Mouse (Mus musculus) left cerebral cortex, postnatal 14 days (tissue): ENCODE data around the gene Usp39. TPM values are rescaled to one million over a fixed set of nuclear protein-coding genes. Genes with fewer than 3 reads are reported as not detected.

Experiments used
- DNase-seq, 2 experiments: peaks; one replicate each; pipeline ENCODE4 v3.0.0; 2021 to 2022; ENCODE audit warnings: low spot score in 2 of 2, mixed read lengths in 1 of 2
- intact Hi-C: fragments of 180-260 bp; cut with DNase I; formaldehyde crosslinking; loops from one replicate; pipeline ENCODE4 v1.15.1; 2025
- total RNA-seq, 2 experiments: library from RNA; stranded (reverse); gene quantifications; 2 replicates each; pipeline ENCODE4 v1.2.3; 2021

Usp39 gene
- total RNA-seq, 2 experiments from 2014 or later = 34.3 to 34.9 TPM

DNA sequence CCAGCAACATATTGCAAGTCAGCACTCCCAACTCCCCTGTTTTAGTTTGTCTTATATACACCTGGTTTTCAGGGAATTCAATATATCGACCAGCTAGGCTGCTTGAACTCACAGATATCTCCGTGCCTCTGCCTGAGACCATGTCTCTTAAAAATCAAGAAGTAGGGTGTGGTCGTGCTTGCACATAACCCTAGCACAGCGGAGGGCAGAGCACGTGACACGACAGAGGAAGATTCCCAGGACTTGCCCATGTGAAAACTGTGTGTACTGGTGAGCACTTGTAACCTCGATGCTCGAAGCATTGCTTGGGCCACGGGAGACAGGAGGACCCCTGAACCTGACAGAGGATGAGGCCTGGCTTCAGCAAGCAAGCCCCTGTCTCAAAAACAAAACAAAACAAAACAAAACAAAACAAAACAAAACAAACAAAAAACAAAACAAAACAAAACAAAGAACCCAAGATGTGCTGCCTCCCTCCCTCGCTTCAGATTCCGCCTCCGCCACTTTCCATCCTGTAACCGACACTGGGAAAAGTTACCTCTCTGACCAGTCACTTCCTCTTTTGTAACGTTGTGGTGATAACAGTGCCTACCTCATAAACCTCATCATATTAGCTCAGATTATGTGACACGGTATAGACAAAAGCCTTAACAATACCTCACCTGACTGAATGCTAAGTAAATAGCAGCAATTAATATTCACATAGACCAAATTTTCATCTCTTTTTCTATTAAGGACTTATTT is 30.0 kb upstream of the Usp39 start:
- DNase-seq = no peak
- intact Hi-C loops = no loop called here

DNA sequence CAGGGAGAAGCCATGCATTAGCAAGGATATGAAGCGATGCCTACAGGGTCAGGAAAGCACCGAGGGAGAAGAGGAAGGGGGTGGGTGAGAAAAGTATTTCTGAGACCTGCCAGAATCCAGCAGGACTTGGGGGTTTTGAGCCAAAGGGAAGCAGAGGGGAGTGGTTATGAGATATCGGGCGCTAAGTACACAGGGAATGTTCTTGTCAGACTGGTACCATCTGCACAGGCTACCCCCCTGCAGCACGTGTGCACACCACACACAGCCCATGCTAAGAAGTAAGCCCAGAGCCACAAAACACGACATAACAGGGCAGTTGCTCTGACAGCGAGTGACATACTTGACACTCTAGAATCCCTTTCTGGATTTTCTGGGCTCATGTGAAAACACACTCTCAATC is 29.2 kb upstream of the Usp39 start:
- DNase-seq = no peak
- intact Hi-C loops = no loop called here

DNA sequence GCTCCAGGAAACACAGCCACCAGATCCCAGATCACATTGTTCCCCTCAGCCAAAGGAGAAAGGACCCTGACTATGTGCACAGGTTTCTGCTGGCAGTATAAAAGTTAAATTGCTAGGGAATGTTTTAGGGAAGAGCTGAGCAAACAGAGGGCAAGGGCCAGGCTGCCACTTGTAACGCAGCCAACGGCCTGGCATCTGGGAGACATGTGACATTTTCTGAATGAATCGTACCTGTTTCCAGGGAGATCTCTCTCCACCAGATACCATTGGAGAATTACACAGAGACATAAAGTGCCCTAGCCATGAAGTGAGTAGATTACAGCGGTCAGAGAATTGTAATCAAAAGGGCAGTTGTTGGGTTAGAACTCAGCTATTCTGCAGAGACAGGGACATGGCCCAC is 28.2 kb upstream of the Usp39 start:
- intact Hi-C loops = no loop called here
- no peak for DNase-seq

DNA sequence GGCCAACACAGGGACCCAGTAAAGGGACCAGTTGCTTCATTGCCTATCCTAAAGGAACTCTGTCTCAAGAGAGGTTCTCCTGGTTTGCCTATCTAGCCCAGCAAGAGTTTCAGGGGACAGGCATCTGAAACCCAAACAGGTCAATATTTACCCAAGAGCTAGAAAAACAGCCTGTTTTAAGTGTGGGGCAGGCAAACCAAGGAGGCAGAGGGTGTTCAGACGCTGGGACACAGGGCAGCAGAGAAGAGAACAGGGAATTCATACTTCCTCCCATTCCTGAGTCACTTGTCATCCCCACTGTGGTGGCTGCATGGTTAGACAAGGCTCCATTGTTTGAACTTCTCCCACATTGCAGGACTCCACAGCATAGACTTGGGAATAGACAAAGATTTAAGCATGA is 26.6 kb upstream of the Usp39 start:
- no peak for DNase-seq
- intact Hi-C loops = no loop called here

DNA sequence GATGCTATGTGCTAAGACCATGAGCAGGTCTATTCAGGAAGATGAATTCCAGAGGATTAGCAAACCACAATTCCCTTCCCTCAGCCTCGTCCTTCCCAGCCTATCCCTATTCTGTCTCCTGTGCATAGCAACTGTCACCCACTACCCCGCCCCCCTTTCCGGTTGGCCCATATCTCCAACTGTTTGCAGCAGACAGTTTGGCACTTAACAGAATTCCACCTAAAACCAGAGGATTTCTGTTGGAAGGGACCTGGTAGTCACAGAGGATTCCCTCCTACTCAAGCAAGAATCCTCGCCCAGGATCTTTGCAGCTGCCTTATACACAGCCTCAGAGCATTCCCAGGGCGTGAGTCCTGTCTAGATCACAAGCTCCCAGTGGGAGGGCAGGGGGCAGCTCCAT is 26.2 kb upstream of the Usp39 start:
- peak; percentile 60 to 74 for DNase-seq
- intact Hi-C loops = no loop called here

DNA sequence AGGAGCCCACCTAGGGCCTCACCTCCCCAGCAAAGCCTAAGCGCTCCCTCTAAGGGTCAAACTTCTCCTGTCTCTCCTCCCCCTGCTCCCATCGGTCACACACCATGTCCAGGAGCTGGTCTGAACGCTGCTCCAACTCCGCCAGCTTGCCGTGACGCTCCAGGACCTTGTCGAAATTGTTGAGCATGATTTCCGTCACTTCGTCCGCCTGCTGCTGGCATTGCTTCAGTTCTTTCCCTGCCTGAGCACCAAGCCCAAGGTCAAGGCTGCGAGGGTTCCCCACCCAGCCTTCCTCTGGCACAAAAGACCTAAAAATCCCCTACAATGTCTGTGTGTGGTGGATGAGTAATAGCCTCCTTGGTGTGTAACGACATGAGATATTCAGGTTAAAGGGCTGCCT is 25.1 kb upstream of the Usp39 start:
- intact Hi-C loops = no loop called here
- DNase-seq = no peak

DNA sequence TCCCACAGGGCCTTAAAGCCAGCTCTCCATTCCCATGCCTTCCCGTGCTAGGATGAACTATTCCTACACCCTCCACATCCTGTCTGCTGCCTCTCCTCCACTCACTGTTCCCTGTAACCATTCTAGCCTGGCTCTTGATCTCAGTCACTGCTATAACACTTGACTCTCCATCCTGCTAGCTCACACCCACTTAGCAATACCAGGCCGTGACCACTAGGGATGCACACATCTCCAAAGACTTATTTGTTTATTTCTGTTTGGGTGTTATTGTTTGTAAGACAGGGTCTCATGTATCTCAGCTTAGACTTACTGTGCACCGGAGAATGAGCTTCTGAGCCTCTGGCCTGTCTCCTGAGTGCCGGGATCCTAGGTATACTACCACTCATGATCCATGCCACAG is 24.6 kb upstream of the Usp39 start:
- intact Hi-C loops = no loop called here
- DNase-seq = no peak

DNA sequence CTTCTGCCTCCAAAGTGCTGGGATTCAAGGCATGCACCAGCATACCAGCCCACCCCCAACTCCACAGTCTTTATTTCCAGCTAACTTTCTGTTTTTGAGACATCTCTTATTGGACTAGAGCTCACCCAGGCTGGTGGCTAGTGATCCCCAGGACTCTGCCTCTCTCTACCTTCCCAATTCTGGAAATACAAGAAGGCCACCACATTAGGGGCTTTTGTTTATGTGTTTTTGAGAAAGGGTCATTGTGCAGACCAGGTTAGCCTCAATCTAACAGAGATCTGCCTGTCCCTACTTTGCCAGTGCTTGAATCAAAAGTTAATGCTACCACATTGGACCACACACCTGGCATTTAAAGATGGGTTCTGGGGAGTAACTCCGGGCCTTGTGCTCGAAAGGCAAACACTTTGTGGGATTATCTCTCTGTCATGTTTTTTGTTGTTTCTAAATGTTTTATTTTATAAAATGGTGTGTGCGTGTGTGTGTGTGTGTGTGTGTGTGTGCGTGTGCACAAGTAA is 22.5 kb upstream of the Usp39 start:
- intact Hi-C loops = no loop called here
- no peak for DNase-seq

DNA sequence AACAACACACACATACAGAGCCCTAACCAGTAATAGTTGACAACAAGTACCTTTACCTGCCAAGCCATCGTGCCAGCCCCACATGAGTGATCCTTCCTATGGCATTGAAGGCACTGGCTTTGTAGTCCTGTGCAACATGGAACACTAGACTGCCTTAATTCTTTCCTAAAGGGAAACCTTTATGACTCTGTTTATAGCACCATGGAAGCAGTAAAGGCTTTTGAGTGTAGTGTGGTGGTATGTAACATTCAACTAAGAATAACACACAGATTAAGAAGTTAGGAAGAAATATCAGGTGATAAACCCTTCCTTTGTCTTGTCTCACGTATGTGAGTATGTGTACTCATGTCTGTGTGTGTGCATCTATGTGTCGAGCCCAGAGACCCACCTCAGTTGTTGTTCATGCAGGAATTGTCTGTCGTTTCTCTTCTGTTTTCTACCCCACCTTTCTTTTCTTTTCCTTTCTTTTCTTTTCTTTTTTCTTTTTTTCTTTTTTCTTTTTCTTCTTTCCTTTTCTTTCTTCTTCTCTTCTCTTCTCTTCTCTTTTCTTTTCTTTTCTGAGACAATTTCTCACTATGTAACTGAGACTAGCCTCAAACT is 22.0 kb upstream of the Usp39 start, which contains the start of gene Rnf181:
Gene Rnf181 (minus strand): TSS at position 113 of the 600 bp plus-strand sequence.
- intact Hi-C loops = no loop called here
- DNase-seq = no peak

DNA sequence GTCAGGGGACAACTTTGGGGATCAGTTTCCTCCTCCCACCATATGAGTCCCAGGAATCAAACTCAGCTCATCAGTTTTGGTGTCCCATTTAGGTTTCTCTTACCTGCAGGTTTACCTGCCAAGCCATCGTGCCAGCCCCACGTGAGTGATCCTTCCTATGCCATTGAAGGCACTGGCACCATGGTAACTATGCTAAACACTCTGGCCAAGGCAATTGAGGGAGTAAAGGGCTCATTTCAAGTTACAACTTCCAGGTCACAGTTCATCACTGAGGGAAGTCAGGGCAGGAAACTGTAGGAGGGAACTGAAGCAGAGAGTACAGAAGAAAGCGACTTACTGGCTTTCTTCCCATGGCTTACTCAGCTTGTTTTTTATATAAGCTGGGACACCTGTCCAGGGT is 21.3 kb upstream of the Usp39 start:
- DNase-seq = no peak
- intact Hi-C loops = no loop called here

DNA sequence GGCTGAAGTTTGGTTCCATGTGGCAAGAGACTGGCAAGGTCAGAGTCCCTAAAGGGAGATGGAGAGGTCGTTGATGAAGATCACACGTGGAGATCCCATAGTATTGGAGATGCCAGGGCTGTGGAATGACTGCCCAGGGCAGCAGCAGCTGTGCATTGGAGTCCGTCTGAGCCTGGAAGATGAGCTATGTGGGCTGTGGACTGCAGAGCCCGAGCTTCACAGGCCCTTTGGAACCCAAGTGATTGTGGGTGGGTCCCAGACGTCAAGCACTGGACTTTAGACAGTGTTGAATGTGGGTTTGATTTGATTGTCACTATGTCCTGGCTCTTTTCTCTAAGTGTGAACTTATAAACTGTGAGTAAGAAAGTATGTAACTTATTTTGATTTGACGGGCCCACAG is 20.0 kb upstream of the Usp39 start:
- DNase-seq = no peak
- intact Hi-C loops = loop anchor here (5.0 kb wide), 2 partner anchors 42 to 172 kb away; no protein-coding TSS in a partner anchor

DNA sequence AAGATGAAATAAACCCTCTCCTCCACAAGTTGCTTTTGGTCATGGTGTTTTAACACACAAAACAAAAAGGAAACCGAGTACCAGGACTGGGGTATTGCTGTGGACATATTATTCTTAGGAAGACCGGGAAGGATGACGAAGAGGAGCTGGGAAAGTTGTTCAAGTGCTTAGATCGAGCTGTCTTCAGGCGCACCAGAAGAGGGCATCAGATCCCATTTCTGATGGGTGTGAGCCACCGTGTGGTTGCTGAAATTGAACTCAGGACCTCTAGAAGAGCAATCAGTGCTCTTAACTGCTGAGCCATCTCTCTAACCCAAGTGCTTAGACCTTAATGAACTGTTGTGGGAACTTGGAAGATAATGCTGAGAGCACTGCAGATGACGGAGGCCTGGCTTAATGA is 19.0 kb upstream of the Usp39 start:
- no peak for DNase-seq
- intact Hi-C loops = loop anchor here (5.0 kb wide), 2 partner anchors 43 to 173 kb away; no protein-coding TSS in a partner anchor

DNA sequence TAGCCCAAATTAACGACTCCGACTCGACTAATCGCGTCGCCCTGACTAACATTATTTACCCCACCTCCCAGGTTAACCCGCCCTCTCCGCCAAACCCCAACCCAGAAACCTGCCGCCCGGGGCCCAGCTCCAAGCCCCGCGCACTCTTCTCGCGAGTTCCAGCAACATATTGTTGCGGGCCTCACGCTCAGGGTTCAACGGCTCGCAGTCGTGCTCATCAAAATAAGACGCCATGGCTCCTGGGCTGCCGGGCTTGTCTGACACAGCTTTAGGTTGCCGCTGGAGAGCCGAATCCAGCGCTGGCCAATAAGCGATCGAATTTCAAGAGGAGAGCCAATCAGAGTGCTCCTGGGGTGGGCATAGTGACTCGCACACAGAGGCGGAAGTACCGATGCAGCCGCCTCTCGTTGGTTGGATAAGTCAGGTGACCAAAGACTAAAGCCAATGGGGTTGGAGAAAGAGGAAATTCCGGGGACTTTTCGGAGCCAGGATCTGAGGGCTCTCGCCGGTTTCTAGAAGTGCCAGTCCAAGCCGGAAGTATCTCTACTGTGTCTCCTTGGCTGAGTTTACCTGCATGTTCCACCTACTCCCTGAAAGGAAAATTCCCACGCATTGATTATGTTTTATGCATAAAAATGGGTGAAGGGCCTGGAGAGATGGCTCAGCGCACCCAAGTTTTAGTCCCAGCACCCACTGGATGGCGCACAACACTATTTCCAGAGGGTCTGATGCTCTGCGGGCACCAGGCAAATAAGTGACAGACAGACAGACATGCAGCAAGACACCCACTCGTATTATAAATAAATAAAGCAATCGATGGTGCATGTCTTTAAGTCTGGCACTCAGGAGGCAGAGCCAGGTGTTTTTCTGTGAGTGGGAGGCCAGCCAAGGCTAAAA is 17.4 kb upstream of the Usp39 start:
- peak; percentile 95 to 99 for DNase-seq
- intact Hi-C loops = loop anchor here (5.0 kb wide), 2 partner anchors 45 to 175 kb away; no protein-coding TSS in a partner anchor

DNA sequence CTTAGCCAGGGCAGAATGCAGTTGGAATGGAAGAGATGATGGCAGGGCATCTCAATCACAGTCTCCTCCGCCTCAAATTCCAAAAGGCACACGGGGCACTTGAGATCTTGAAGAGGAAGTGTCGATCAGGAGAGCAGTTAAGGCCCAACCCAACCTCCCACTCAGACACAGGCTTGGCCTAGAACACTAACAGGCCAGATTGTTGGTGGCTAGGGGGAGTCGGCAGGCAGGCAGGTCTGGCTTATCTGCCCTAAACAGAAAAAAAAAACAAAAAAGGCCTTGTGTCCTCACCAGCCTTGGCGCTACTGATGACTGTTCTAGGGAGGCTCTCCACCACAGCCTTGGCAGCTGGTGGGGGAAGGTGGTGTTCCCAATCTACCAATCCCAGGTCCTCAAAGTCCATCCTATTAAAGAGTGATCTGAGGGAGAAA is 16.2 kb upstream of the Usp39 start:
- no peak for DNase-seq
- intact Hi-C loops = loop anchor here (5.0 kb wide), 2 partner anchors 46 to 176 kb away; no protein-coding TSS in a partner anchor

DNA sequence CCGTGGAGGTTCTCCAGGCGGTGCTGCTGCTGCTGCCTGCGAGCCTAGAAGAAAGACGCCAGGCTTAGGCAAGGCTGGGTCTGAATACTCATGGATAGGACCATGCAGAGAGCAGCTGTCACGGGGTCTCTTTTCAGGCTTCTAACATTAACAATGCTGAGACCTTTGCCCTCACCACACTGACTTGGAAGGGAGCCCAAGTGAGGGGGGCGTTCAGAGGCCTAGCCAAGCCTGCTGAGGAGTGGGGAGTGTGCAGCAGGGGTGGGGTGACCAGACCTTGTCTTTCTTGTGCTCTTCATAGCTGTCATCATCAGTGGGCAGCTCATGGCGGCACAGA is 15.6 kb upstream of the Usp39 start:
- no peak for DNase-seq
- intact Hi-C loops = loop anchor here (5.0 kb wide), 2 partner anchors 47 to 177 kb away; no protein-coding TSS in a partner anchor

DNA sequence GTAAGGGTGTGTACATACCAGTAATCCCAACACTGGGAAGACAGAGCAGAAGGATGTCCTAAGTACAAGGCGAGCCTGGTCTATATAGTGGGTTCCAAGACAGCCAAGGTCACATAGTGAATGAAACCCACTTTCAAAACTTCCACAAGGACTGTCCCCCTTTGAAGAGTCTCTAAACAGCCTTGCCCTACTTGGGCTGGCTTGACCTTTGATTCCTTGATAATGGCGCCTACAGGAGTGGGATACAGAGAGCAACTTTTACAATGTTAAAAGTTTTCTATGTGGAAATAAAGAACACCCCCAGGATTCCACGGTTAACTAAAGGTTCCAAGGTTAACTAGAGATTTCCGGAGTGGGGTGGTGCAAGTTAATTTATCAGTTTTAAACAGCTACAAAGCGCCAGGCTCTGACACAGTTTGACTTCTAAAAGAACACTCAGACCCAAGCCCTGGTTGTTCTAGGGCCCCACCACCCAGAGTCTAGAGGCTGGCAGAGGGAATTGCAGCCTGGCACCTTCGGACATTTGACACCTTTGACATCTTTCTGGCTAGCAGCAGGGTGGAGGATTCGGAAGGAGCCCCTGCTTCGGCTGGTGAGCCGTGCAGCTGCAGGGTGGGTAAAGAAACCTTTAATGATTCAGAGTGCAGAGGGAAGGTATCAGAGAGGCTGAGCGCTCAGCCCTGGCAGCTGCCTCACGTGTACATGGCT is 15.1 kb upstream of the Usp39 start:
- intact Hi-C loops = loop anchor here (5.0 kb wide), 2 partner anchors 47 to 177 kb away; no protein-coding TSS in a partner anchor

DNA sequence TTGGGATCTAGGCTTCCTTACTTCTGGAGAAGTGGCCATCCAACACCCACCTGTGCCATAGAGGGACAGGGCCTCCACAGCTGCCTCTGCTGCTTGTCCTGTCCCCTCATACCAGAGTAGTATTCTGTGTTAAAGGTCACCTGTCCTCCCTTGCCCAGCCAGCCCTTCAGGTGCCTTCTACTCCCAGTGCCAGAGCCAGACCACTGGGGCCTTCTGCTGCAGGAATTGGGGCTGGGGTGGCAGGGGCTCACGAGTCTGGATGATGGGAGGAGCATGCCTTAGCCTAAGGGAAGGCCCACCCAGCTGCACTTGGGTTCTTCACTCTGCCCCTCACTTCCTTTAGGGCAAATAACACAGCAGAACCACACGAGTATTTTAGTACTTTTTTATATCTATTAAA is 14.4 kb upstream of the Usp39 start:
- intact Hi-C loops = no loop called here
- no peak for DNase-seq

More for the DNA sequence above, 15.1 kb upstream of the Usp39 start:
- no peak for DNase-seq

DNA sequence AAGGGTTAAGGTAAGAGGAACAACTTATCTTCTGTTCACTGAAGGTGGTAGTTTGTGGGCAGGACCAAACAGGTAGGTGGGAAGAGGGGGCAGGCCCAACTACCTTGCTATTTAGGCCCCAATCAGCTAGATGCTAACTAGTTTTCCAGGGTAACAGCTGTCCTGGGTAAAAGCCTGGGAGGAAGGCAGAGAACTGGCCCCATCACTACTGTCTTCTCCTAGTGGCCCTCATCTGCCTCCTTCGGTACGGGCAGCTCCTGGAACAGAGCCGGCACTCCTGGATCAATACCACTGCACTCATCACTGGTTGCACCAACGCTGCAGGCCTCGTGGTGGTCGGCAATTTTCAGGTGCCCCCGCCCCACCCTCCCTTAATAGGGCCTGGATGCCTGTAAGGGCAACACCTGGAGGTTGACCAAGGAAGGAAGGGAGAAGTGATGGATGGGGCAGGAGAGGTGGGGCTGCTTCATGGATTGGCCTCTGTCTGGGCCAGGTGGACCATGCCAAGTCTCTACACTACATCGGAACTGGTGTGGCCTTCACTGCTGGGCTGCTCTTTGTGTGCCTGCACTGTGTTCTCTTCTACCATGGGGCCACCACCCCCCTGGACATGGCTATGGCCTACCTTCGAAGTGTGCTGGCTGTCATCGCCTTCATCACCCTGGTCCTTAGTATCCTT is 13.2 kb upstream of the Usp39 start:
- intact Hi-C loops = no loop called here
- DNase-seq = no peak
